Mouse (Mus musculus) ovary, adult 2 months (tissue): ENCODE results near the gene Gm7138. TPM values are rescaled to one million over a fixed set of nuclear protein-coding genes. Genes with fewer than 3 reads are reported as not detected.

Experiments used
- polyA plus RNA-seq: library from polyadenylated mRNA; depleted of rRNA; stranded (reverse); fragments of >200 nt; gene quantifications from 2 replicates; pipeline ENCODE4 v1.2.3, GENCODE M21; 2012; rRNA removed

Gene Gm7138
- not detected in 2 replicates for polyA plus RNA-seq

DNA sequence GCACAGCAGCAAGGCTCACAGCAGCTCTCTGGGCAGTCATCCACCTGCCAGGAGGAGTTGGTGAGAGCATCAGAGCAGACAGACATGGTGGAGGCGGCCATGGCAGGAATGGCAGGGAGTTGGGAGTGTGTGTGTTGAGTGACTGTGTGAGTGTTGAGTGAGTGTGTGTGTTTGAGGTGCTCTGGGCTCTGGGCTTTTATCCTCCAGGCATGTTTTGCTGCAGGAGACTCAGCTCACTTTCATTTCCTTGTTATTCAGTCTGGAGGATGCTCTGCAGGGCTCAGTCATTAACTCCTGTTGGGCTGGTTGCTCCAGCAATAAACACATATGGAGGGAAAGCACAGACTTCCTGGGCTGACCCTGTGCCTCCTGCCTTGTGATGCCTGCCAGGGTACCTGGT is at the start of gene Gm7138:
Gene Gm7138, minus strand, starts transcription at position 101 of the 400 bp plus-strand sequence.

DNA sequence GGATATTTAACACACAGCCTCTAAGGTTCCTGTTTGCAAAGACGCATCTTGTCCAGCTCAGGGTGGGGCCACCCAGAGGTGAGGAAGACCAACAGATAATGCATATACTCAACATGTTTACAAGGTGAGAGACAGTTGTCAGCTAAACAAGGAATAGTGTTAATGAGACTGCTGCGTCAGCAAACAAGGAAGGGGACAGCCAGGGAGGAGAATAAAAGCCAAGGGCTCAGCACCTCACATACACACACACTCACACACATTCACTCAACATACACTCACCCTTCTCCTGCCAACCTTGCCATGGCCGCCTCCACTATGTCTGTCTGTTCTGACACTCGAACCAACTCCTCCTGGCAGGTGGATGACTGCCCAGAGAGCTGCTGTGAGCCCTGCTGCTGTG is 37.6 kb upstream of the Gm7138 start, which contains the start of gene Gm2696:
Gene Gm2696, plus strand, starts transcription at position 301 of the 400 bp plus-strand sequence.

DNA sequence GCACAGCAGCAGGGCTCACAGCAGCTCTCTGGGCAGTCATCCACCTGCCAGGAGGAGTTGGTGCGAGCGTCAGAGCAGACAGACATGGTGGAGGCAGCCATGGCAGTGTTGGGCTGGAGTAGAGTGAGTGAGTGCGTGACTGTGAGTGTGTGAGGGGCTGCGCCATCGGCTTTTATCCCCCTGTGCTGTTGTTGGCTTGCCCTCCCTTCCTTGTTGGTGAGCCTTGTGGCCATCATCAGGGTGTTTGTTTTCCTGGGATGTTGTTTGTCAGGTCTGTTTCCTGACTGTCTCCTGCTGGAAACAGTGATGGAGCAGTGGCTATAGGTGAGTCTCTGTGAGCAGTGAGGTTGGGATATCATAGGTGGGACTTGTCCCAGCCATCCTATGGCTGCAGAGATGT is 35.0 kb upstream of the Gm7138 start, which contains the start of gene Gm9507:
Gene Gm9507, minus strand, starts transcription at position 101 of the 400 bp plus-strand sequence.

GRCm38 (mm10) chr10:77798921-77799508 is 22.3 kb upstream of the Gm7138 start, which contains the start of gene Gm19668:
TSS of gene Gm19668 (minus strand) at chr10:77799133.

GRCm38 (mm10) chr10:77794976-77795375 is 18.2 kb upstream of the Gm7138 start, which contains the start of gene Gm9639:
TSS of gene Gm9639 (minus strand) at chr10:77795076.

GRCm38 (mm10) chr10:77787876-77788275 is 11.1 kb upstream of the Gm7138 start, which contains the start of gene Gm7137:
TSS of gene Gm7137 (minus strand) at chr10:77788200.

DNA sequence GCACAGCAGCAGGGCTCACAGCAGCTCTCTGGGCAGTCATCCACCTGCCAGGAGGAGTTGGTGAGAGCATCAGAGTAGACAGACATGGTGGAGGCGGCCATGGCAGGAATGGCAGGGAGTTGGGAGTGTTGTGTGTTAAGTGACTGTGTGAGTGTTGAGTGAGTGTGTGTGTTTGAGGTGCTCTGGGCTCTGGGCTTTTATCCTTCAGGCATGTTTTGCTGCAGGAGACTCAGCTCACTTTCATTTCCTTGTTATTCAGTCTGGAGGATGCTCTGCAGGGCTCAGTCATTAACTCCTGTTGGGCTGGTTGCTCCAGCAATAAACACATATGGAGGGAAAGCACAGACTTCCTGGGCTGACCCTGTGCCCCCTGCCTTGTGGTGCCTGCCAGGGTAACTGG is 5.7 kb upstream of the Gm7138 start, which contains the start of gene Gm3250:
Gene Gm3250, minus strand, starts transcription at position 101 of the 400 bp plus-strand sequence.

GRCm38 (mm10) chr10:77771225-77771624 is 5.5 kb downstream of the Gm7138 start, which contains the start of gene Gm3238:
TSS of gene Gm3238 (minus strand) at chr10:77771325.

DNA sequence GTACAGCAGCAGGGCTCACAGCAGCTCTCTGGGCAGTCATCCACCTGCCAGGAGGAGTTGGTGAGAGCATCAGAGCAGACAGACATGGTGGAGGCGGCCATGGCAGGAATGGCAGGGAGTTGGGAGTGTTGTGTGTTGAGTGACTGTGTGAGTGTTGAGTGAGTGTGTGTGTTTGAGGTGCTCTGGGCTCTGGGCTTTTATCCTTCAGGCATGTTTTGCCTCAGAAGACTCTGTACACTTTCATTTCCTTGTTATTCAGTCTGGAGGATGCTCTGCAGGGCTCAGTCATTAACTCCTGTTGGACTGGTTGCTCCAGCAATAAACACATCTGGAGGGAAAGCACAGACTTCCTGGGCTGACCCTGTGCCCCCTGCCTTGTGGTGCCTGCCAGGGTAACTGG is 17.2 kb downstream of the Gm7138 start, which contains the start of gene Gm3233:
Gene Gm3233, minus strand, starts transcription at position 101 of the 400 bp plus-strand sequence.

GRCm38 (mm10) chr10:77751254-77751653 is 25.5 kb downstream of the Gm7138 start, which contains the start of gene Gm9736:
TSS of gene Gm9736 (minus strand) at chr10:77751354.

GRCm38 (mm10) chr10:77741924-77742688 is 34.6 kb downstream of the Gm7138 start, which contains the start of gene Gm18596:
TSS of gene Gm18596 (minus strand) at chr10:77742638.

Other genes with a start within 250 kb of the Gm7138 start
- 11.3 and 12.6 TPM in 2 replicates for gene Itgb2, start 246.7 kb downstream of the Gm7138 start, polyA plus RNA-seq
- gene Pttg1ip, start 195.2 kb downstream of the Gm7138 start, polyA plus RNA-seq: 150 and 206 TPM in 2 replicates
- 416 and 428 TPM in 2 replicates for gene Sumo3, start 170.8 kb downstream of the Gm7138 start, polyA plus RNA-seq
- gene Gm49325, start 170.7 kb downstream of the Gm7138 start, polyA plus RNA-seq: not detected in 2 replicates
- gene Ube2g2, start 154.7 kb downstream of the Gm7138 start, polyA plus RNA-seq: 43.5 and 49.7 TPM in 2 replicates
- 1.2 and 1.3 TPM in 2 replicates for gene Tspear, start 90.4 kb downstream of the Gm7138 start, polyA plus RNA-seq
- not detected in 2 replicates for gene Gm19402, start 86.2 kb downstream of the Gm7138 start, polyA plus RNA-seq
- not detected in 2 replicates for gene Gm9508, start 79.7 kb downstream of the Gm7138 start, polyA plus RNA-seq
- gene Gm10272, start 70.3 kb downstream of the Gm7138 start, polyA plus RNA-seq: not detected in 2 replicates
- not detected in 2 replicates for gene Gm10024, start 65.5 kb downstream of the Gm7138 start, polyA plus RNA-seq
- not detected in 2 replicates for gene Gm10142, start 61.1 kb downstream of the Gm7138 start, polyA plus RNA-seq
- not detected in 2 replicates for gene Krtap12-1, start 56.3 kb downstream of the Gm7138 start, polyA plus RNA-seq
- gene Gm10100, start 50.5 kb downstream of the Gm7138 start, polyA plus RNA-seq: not detected in 2 replicates
- gene Gm18596, start 34.3 kb downstream of the Gm7138 start, polyA plus RNA-seq: not detected in 2 replicates
- not detected in 2 replicates for gene Gm9736, start 25.6 kb downstream of the Gm7138 start, polyA plus RNA-seq
- gene Gm3233, start 17.3 kb downstream of the Gm7138 start, polyA plus RNA-seq: not detected in 2 replicates
- gene Gm3238, start 5.6 kb downstream of the Gm7138 start, polyA plus RNA-seq: not detected in 2 replicates
- gene Gm3250, start 5.6 kb upstream of the Gm7138 start, polyA plus RNA-seq: not detected in 2 replicates
- not detected in 2 replicates for gene Gm7137, start 11.3 kb upstream of the Gm7138 start, polyA plus RNA-seq
- not detected in 2 replicates for gene Gm9639, start 18.1 kb upstream of the Gm7138 start, polyA plus RNA-seq
- gene Gm19668, start 22.2 kb upstream of the Gm7138 start, polyA plus RNA-seq: not detected in 2 replicates
- not detected in 2 replicates for gene Gm9507, start 34.9 kb upstream of the Gm7138 start, polyA plus RNA-seq
- 0.33 TPM in 1 of 2 replicates, not detected in the other for gene Gm2696, start 37.7 kb upstream of the Gm7138 start, polyA plus RNA-seq
- not detected in 2 replicates for gene Krtap10-4, start 50.2 kb upstream of the Gm7138 start, polyA plus RNA-seq
- not detected in 2 replicates for gene Krtap10-10, start 59.0 kb upstream of the Gm7138 start, polyA plus RNA-seq
- gene Gm36176, start 69.9 kb upstream of the Gm7138 start, polyA plus RNA-seq: not detected in 2 replicates
- gene Gm10318, start 75.9 kb upstream of the Gm7138 start, polyA plus RNA-seq: not detected in 2 replicates
- not detected in 2 replicates for gene Gm3285, start 85.0 kb upstream of the Gm7138 start, polyA plus RNA-seq
- gene Lrrc3, start 125.6 kb upstream of the Gm7138 start, polyA plus RNA-seq: 3.4 and 3.8 TPM in 2 replicates
- gene Trpm2, start 193.6 kb upstream of the Gm7138 start, polyA plus RNA-seq: 1.5 and 1.6 TPM in 2 replicates
- 104 and 111 TPM in 2 replicates for gene 1810043G02Rik, start 201.6 kb upstream of the Gm7138 start, polyA plus RNA-seq
- gene Pfkl, start 233.1 kb upstream of the Gm7138 start, polyA plus RNA-seq: 168 and 197 TPM in 2 replicates